8 mouse cellular contexts compared by ENCODE assay signal in genomic region chr9:73068230-73068679, GRCm38 (mm10). TPM values are rescaled to one million over a fixed set of nuclear protein-coding genes. Genes with fewer than 3 reads are reported as not detected.
A peak's percentile ranks its signal among the peaks of the same experiment; 100 is the strongest.
DNase-seq lines count a peak whose midpoint lies in the region; ATAC-seq and TF ChIP-seq lines count a peak whose summit lies in the region.
"Had no signal": no experiment of that assay in that cellular context is flagged by ENCODE, and none has a peak within 500 bp of the region (broad histone marks: within the 10 kb centered on the region; RNA-seq: fewer than 3 reads in every experiment).

No protein-coding gene starts in this region.

- H3K4me3 ChIP-seq in ES-E14 (ENCODE audit: insufficient read depth in 1 of 2, low read depth in 1 of 2, low read length in 2 of 2, poor library complexity in 1 of 2, severe bottlenecking in 1 of 2): no peak overlapping the region; a peak in 1 of 4 replicates
- H3K4me3 ChIP-seq in intestine, embryonic 14.5 days (ENCODE audit: low read depth, low read length): no peak overlapping the region
- no peak overlapping the region for H3K4me3 ChIP-seq in limb, embryonic 14.5 days (replicated peaks; ENCODE audit: low read length)
- H3K4me3 ChIP-seq: myocyte had no signal

- H3K9me3 ChIP-seq in ES-E14 (ENCODE audit: control insufficient read depth, insufficient read depth, low read depth, low read length): no peaks in the 10 kb centered on the region
- H3K9me3 ChIP-seq in intestine, embryonic 14.5 days (ENCODE audit: control insufficient read depth, low read length): no peaks in the 10 kb centered on the region
- no peaks in the 10 kb centered on the region for H3K9me3 ChIP-seq in limb, embryonic 14.5 days (ENCODE audit: control insufficient read depth, low read length)

- intact Hi-C loops in gastrocnemius, postnatal 14 days (cut with DNase I; ENCODE audit: low total_unique reads): no loop called here

- TF ChIP-seq POLR2A in limb, embryonic 14.5 days (IDR thresholded peaks at IDR 0.05; ENCODE audit: borderline replicate concordance, extremely low read depth, insufficient read depth, insufficient read length): no peak

- whole genome bisulfite sequencing in intestine, embryonic 14.5 days: 21% methylated on average over 6 of the region's 6 CpGs
- 34% methylated on average over 6 of the region's 6 CpGs for WGBS in limb, embryonic 14.5 days

- no peaks in the 10 kb centered on the region for H3K27me3 ChIP-seq in intestine, embryonic 14.5 days (replicated peaks; ENCODE audit: control insufficient read depth, insufficient read depth, low read length)
- H3K27me3 ChIP-seq in limb, embryonic 14.5 days (ENCODE audit: control insufficient read depth, insufficient read depth, low read length): no peaks in the 10 kb centered on the region

- no peak overlapping the region for H3K4me2 ChIP-seq in intestine, embryonic 14.5 days (ENCODE audit: low read length)
- H3K4me2 ChIP-seq in limb, embryonic 14.5 days (replicated peaks; ENCODE audit: low read depth, low read length, severe bottlenecking): no peak overlapping the region

- no peak overlapping the region; the same call in 1 of the 2 replicates for H3K9ac ChIP-seq in ES-E14 (ENCODE audit: insufficient read depth, low read depth, low read length, poor library complexity, severe bottlenecking)
- no peak overlapping the region for H3K9ac ChIP-seq in intestine, embryonic 14.5 days (ENCODE audit: low read length)
- H3K9ac ChIP-seq in limb, embryonic 14.5 days (ENCODE audit: low read depth, low read length, severe bottlenecking): no peak overlapping the region

- peaks cover 12 to 25% of the 10 kb centered on the region in 2 experiments; a peak in 3 of 4 replicates for H3K4me1 ChIP-seq in ES-E14 (ENCODE audit: control insufficient read depth in 2 of 2, insufficient read depth in 2 of 2, low read length in 2 of 2, poor library complexity in 1 of 2)
- peaks cover 25% of the 10 kb centered on the region for H3K4me1 ChIP-seq in intestine, embryonic 14.5 days (replicated peaks; ENCODE audit: control insufficient read depth, insufficient read depth, low read length)
- peaks cover 12% of the 10 kb centered on the region for H3K4me1 ChIP-seq in limb, embryonic 14.5 days (ENCODE audit: control insufficient read depth, insufficient read depth, low read length)

- peak; percentile 52 for DNase-seq in CD4-positive, CD25-positive, alpha-beta regulatory T cell, adult 2 months (ENCODE audit: low read depth, low spot score)
- DNase-seq in ES-E14 (ENCODE audit: low read depth, low spot score): no peak
- no peak for DNase-seq in intestine, embryonic 14.5 days (ENCODE audit: low spot score)
- DNase-seq in limb, embryonic 14.5 days (ENCODE audit: low spot score): peak; percentile 34
- peak; percentile 68 to 73 for DNase-seq in right cerebral cortex, adult 2 months (ENCODE audit: low spot score in 2 of 2)
- DNase-seq in spleen, postnatal 36 days (ENCODE audit: low spot score in 2 of 2): no peak
- DNase-seq in gastrocnemius, postnatal 14 days: no peak

- no peaks in the 10 kb centered on the region for H3K36me3 ChIP-seq in ES-E14 (ENCODE audit: control insufficient read depth, insufficient read depth, low read length, poor library complexity, severe bottlenecking)
- no peaks in the 10 kb centered on the region for H3K36me3 ChIP-seq in intestine, embryonic 14.5 days (ENCODE audit: control insufficient read depth, insufficient read depth, low read length)
- H3K36me3 ChIP-seq in limb, embryonic 14.5 days (ENCODE audit: control insufficient read depth, insufficient read depth, low read length): no peaks in the 10 kb centered on the region

- in situ Hi-C loops in ES-E14 (cut with MboI; ENCODE audit: low sequenced_read_pairs in 2 of 2, unreplicated experiment in 2 of 2): no loop called here

- no peak; the same call in 1 of the 2 replicates for ATAC-seq in intestine, embryonic 14.5 days (replicated peaks; ENCODE audit: low FRiP score, low TSS enrichment, low read depth)
- ATAC-seq in limb, embryonic 14.5 days (ENCODE audit: low FRiP score, low read depth): peak; percentile 41; the same call in 1 of the 2 replicates

- H3K27ac ChIP-seq in ES-E14 (ENCODE audit: insufficient read depth, low read depth, low read length, poor library complexity, severe bottlenecking): peak overlapping the region; percentile 15; the same call in 1 of the 2 replicates
- peak overlapping the region; percentile 51; the same call in 1 of the 2 replicates for H3K27ac ChIP-seq in intestine, embryonic 14.5 days (ENCODE audit: low read depth)
- 0 out of 2 replicates have a peak overlapping the region, but pooled peaks have one; percentile 26 for H3K27ac ChIP-seq in limb, embryonic 14.5 days (replicated peaks; ENCODE audit: low read depth, low read length)

TF ChIP-seq in ES-E14, 5 proteins besides CTCF, POLR2A, EP300 and RAD21:
- no peak for TF ChIP-seq ZNF384 (IDR thresholded peaks at IDR 0.05; ENCODE audit: low read depth, low read length)
- TF ChIP-seq MAFK (IDR thresholded peaks at IDR 0.05; ENCODE audit: insufficient read depth, low read depth, low read length): no peak
- no peak for TF ChIP-seq ZC3H11A (IDR thresholded peaks at IDR 0.05; ENCODE audit: borderline replicate concordance, low read depth, low read length)
- TF ChIP-seq CHD2 (IDR thresholded peaks at IDR 0.05; ENCODE audit: low read depth, low read length): no peak
- TF ChIP-seq HCFC1 (IDR thresholded peaks at IDR 0.05; ENCODE audit: borderline replicate concordance, insufficient read depth, low read length): no peak

RNA-seq across cellular contexts. Expression of gene Rab27a, which starts 23.6 kb away (rescaled TPM):
- 4.6 and 7.5 TPM in 2 replicates for total RNA-seq in ES-E14 (2012; rRNA removed)
- polyA plus RNA-seq in intestine, embryonic 14.5 days (2014; fragmentation: Nextera tagmentation; extraction: Ambion mirVana): 2.1 and 2.9 TPM in 2 replicates
- polyA plus RNA-seq in limb, embryonic 14.5 days (2012; rRNA removed): 4.5 and 5.7 TPM in 2 replicates
- polyA plus RNA-seq in limb, embryonic 14.5 days (2014; fragmentation: Nextera tagmentation; extraction: Ambion mirVana): 2.8 and 3.3 TPM in 2 replicates
- total RNA-seq in gastrocnemius, postnatal 14 days (2021): 1 to 10 TPM; 1.8 to 6.0 TPM

RNA-seq across cellular contexts. Expression of gene Pigb, which starts 28.1 kb away (rescaled TPM):
- total RNA-seq in ES-E14 (2012; rRNA removed): 14.9 and 18.0 TPM in 2 replicates
- 18.5 and 19.6 TPM in 2 replicates for polyA plus RNA-seq in intestine, embryonic 14.5 days (2014; fragmentation: Nextera tagmentation; extraction: Ambion mirVana)
- 20.8 and 23.1 TPM in 2 replicates for polyA plus RNA-seq in limb, embryonic 14.5 days (2012; rRNA removed)
- polyA plus RNA-seq in limb, embryonic 14.5 days (2014; fragmentation: Nextera tagmentation; extraction: Ambion mirVana): 15.2 and 17.2 TPM in 2 replicates
- total RNA-seq in gastrocnemius, postnatal 14 days (2021): 1 to 10 TPM; 3.3 to 4.6 TPM

RNA-seq across cellular contexts. Expression of gene Khdc3, which starts 33.4 kb away (rescaled TPM):
- 19.9 and 48.1 TPM in 2 replicates for total RNA-seq in ES-E14 (2012; rRNA removed)
- 0.26 TPM in 1 of 2 replicates, not detected in the other for polyA plus RNA-seq in intestine, embryonic 14.5 days (2014; fragmentation: Nextera tagmentation; extraction: Ambion mirVana)
- 0.04 and 0.06 TPM in 2 replicates for polyA plus RNA-seq in limb, embryonic 14.5 days (2012; rRNA removed)
- 0.15 and 0.21 TPM in 2 replicates for polyA plus RNA-seq in limb, embryonic 14.5 days (2014; fragmentation: Nextera tagmentation; extraction: Ambion mirVana)
- not detected for total RNA-seq in gastrocnemius, postnatal 14 days (2021)
- polyA plus RNA-seq: myocyte had no signal

RNA-seq across cellular contexts. Expression of gene Gm20509, which starts 34.0 kb away (rescaled TPM):
- total RNA-seq in ES-E14 (2012; rRNA removed): not detected in 2 replicates
- not detected in 2 replicates for polyA plus RNA-seq in intestine, embryonic 14.5 days (2014; fragmentation: Nextera tagmentation; extraction: Ambion mirVana)
- polyA plus RNA-seq in limb, embryonic 14.5 days (2012; rRNA removed): not detected in 2 replicates
- not detected in 2 replicates for polyA plus RNA-seq in limb, embryonic 14.5 days (2014; fragmentation: Nextera tagmentation; extraction: Ambion mirVana)
- total RNA-seq in gastrocnemius, postnatal 14 days (2021): not detected
- polyA plus RNA-seq: myocyte had no signal

RNA-seq across cellular contexts. Expression of gene Rsl24d1, which starts 45.0 kb away (rescaled TPM):
- total RNA-seq in ES-E14 (2012; rRNA removed): 115 and 147 TPM in 2 replicates
- polyA plus RNA-seq in intestine, embryonic 14.5 days (2014; fragmentation: Nextera tagmentation; extraction: Ambion mirVana): 121 and 126 TPM in 2 replicates
- polyA plus RNA-seq in limb, embryonic 14.5 days (2012; rRNA removed): 63.1 and 66.0 TPM in 2 replicates
- 115 TPM in 2 replicates for polyA plus RNA-seq in limb, embryonic 14.5 days (2014; fragmentation: Nextera tagmentation; extraction: Ambion mirVana)
- total RNA-seq in gastrocnemius, postnatal 14 days (2021): 10 to 100 TPM; 41.2 to 42.7 TPM

Comparison
In these comparisons a context has a peak if more than half of its experiments do, and no peak if none do; other contexts are left out.
1. DNase-seq: peak in CD4-positive, CD25-positive, alpha-beta regulatory T cell, adult 2 months (single experiment), limb, embryonic 14.5 days (single experiment) and right cerebral cortex, adult 2 months (2 of 2); none in ES-E14 (single experiment), intestine, embryonic 14.5 days (single experiment), spleen, postnatal 36 days (0 of 2) and gastrocnemius, postnatal 14 days (single experiment).
2. RNA of gene Khdc3, which starts 33.4 kb away (total RNA-seq): 19.9 to 48.1 TPM in ES-E14; not detected in gastrocnemius, postnatal 14 days; every median in the first group is over 10 times any median in the second.
3. Peak in every context shown above with its lines, with median percentiles within 50 percentile points of each other: H3K27ac ChIP-seq.